Mouse (Mus musculus) cerebellum, postnatal 10 days (tissue): ENCODE measurements around the gene Prpf8.
A peak's percentile ranks its signal among the peaks of the same experiment; 100 is the strongest.

Experiments used
- DNase-seq, 2 experiments: peaks; one replicate each; pipeline ENCODE4 v3.0.0; 2021; ENCODE audit warnings: mixed read lengths in 2 of 2

Prpf8 gene

DNA sequence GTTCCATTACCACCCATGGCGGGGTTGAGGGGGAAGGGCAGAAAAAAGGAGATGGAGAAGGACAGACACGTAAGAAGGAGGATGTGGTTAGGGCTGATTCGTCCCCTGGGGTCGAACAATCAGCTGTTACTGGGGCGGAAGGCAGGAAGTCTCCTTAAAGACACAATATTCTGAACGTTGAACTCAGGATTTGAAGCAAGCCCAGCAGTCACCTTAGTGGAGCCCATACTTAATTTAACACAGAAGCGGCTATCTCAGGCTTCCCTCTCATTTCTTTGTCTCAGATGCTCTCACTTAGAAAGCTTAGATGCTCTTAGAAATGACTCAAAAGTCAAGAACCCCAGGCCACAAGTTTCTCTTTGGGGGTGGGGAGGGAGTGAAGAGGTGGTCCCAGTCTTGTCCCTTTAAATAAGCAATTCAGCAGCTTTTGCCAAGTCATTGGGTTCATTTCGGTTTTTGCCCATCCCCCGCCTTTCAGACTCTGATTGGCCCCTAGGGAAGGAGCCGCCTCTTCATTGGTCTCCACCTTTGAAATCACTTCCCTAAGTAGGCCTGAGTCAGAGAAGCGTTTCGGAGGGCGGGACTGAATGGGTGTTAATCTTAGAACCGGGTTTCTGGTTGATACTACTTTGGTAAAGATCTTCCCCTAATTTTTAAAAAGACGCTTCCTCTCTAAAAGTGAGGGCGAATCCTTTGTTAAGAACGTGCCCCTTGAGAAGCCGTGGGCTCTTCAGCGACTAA lies 26.3 kb upstream of the Prpf8 start:
- peak; percentile 93 for DNase-seq

DNA sequence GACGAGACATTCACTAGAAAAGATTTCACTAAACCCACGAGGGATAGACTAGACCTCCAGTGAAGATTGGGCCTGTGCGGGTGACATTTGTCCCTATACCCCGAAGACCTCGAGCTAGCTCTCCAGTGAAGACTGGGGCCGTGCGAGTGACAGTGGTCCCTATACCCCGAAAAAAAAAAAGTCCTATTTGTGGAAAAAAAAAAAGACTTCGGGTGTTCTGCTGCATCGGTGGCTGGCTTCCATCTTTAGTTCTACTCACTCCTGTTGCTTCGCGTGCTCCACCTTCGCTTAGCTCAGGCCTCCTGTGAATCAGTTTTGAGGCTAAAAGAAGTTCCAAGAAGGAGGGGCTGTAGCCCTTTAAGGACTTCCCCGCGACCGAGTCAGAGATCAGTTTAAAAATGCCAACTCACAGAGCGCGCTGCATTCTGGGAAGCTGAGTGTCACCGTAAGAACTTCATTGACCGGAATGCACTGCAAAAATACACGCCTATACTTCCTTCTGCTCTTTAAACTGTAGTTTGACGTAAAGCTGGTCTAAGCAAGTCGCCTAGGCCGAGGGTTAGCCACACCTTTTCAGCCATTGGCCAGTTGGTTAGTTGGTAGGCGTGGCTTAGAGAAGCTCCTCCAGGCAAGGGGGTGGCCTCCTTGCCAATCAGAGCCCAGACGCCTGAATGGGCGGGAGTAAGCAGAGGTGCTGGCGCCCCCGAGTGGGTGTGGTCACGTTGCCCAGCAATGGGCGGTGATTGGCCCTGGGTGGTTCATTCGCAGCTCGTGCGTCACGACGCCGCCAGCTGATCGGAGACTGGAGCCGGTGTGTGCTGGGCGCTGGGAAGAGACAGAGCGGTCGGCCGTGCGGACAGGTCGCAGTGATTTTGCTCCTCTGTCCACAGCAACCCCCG lies 25.5 kb upstream of the Prpf8 start, which contains the start of gene Tlcd2:
Gene Tlcd2 (plus strand): TSS at position 872 of the 899 bp plus-strand sequence.
- DNase-seq: peak; percentile 99 to 100

DNA sequence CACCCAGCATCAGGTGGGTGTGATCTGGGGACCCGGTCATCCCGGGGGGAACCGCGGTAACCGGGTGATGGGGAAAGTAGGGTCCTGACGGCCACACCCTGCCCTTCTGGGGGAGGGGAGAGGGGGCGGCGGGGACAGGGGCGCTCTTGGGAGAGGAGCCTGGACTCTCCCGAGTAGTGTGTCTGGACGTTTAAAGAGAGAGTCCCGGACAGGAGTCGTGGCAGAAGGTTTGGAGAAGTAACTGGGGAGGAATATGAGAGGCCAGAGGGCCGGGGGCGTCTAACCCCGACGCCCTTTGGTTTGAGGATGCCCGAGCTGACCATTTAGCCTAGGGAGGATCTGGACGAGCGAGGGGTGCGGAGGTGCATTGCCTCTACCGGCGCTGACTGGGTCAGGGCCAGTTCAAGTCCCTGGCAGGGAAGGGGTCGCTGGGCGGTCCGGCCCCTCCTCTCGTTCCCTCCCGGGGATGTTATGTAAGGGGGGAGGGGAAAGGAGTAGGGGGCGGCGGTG lies 24.8 kb upstream of the Prpf8 start:
- no peak for DNase-seq

DNA sequence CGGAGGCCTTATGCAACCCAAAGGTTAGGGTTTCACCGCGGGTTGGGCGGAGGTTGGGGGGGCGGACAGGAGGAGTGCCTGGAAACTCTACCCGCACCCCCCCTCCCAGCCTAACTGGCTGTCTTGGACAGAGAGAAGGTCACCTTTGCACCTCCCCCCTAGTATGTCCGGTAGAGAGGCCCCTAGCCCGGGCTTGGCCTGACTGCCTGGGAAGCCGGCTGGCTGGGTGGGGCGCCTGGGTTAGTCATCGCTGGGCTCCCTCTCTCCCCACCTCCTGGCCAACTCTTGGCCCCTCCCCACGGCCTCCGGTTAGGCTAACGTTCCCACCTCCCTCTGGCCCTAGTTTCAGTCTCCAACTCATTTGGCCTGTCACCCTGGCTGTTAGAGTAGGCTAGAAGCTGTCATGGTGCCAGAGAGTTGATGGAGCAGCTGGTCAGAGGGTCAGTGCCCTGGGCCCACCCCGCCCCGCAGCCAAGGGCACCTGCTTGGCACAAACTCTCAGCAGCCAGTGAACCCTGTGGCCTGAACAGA lies 24.3 kb upstream of the Prpf8 start:
- peak; percentile 70 to 72 for DNase-seq

DNA sequence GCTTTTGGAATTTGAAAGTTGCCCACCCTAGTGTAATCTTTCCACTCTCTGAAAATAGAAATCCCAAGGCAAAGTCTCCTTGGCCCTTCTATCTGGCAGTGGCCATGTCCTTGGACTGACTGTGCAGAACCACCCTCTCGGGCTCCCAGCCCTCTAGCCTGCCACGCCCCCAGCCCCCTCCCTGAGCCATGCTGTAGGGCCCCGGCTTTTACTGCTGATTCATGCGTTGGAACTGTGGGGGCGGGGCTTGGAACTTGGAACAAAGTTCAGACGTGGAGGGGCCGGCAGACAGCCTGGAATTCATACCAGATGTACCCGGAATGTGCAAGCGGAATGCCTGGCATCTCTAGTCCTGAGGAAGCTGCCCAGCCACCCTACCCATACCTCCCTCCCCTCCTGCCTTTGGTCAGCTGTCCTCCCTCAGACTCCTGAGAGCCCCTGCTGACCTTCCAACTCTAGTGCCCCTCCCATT lies 23.7 kb upstream of the Prpf8 start:
- peak; percentile 75 to 78 for DNase-seq

DNA sequence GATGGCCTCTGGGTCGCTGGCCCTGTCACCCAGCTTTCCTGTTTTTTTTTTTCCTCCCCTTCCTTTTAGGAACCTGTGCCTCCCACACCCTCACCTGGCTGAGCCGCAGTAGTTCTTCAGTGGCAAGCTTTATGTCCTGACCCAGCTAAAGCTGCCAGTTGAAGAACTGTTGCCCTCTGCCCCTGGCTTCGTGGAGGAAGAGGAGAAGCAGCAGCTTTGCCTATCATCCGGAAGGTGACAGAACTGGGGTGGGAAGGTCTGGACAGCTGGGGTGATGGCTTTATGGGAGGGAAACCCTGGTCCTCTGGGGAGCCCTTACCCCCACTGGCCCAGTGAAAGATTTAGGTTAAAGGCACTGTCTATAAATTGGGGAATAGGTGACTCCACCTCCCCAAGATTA lies 23.0 kb upstream of the Prpf8 start:
- DNase-seq: no peak

DNA sequence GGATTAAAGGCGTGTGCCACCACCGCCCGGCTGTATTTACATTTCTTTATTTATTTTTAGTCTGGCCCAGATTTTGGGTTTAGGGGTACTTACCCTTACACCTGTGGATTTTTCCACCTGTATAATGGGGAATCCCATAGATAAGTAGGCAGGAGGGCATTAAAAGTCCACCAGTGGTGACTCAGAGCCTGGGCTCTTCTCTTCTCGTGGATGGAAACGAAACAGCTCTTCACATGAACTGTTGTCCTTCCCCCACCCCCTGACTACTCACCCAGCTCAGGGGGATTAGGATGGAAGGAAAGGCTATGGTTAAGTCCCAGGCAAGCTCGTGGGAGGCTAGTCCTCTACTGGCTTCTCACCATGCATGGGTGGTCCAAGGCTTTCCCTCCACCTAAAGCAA lies 22.2 kb upstream of the Prpf8 start:
- DNase-seq: no peak

DNA sequence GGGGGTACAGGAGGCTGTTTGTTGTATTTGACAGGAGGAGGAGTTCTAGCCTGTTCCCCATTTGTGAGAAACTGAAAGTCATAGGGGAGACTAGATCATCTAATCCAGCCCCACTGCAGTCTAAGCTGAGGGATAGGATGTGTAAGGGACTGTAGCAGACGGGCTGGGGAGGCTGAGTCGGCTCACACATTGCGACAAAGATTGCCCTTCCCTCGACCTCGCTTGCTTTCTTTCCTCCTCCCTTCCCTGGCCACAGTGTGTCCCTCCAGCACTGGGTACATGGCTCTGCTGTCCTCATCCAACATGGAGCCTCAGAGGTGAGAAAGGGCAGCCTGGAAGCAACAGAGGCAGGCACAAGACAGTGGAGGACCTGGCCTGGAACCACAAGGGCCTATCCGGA lies 21.6 kb upstream of the Prpf8 start:
- DNase-seq: no peak

DNA sequence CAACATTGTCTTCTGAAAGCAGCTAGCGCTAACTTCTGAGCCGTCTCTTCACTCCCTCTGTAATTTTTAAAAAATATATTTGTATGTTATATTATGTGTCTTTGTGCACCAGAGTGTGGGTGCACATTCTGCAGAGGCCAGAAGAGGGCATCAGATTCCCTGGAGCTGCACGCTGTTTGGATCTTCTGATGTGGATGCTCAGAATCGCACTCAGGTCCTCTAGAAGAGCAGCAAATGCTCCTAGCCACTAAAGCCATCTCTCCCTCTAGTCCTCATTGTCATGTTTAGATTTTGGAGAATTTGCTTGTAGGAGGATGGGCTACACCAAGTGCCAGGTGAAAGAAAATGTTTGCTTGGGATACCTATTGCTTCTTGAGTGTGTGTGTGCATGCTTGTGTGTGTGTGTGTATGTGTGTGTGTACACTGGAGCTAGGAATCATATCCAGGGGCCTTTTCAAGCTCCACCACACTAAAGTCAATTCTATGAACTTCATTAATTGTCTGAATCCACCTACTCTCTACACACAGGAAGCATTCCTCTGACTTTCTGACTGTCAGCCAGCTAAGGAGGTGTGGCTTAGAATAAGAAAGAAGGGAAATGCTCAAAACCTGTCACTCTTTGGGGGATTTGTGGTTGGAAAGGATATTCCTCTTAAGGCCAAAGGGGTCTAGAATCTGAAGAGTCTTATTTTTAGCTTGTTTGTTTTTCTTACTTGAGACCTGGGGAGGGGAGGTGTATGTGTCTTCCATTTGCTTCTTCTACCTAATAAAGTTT lies 19.7 kb upstream of the Prpf8 start:
- DNase-seq: no peak

DNA sequence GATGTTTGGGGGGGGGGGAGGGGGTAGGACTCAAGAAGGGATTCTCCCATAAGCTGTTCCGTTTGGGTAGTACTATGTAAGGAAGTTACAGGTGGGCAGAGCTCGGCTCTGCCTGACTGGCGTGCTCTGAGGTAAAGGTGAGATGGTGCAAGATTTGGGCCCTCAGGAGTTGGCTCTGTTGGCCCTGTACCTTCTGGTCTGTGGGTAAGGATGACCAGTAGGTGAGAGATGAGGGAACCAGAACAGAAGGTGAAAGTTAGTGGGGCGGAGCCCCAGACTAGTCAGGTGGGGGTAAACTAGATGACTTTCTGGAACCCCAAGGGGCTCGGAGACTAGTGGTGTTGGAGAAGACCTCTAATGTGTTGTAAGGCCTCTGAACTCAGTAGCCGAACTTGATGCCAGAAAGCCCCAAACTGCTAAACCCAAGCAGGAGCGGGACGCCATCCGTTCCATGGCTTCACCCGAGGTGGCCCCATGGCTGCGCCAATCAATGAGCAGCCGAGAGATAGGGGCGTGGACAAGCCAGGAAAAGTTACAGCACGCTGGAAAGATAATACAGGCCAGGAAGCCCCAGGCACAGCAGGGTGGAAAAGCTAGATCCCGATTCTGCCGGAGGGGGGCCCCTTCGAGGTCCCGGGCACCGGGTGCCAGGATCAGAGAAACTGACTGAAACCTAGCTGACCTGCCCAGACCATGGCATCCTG lies 19.0 kb upstream of the Prpf8 start:
- DNase-seq: peak in 1 of 2 experiments; percentile 32

DNA sequence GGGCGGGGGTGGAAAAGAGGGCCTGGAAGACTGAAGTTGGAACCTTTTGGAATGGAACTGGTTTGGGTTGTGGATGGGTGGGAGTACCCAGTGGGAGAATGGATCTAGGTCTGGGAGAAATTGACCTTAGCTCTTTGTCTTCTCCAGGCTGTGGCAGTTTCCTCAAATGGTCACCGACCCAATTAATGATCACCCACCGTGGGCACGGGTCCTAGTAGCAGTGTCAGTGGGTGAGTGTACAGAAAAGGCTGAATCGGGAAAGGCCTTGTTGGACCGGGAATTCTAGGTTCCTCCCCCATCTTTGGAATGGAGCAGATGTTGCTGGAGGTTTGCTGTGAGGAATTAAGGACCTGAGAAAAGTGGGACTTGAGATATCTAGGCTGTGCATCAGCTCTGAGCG lies 18.2 kb upstream of the Prpf8 start:
- DNase-seq: no peak

DNA sequence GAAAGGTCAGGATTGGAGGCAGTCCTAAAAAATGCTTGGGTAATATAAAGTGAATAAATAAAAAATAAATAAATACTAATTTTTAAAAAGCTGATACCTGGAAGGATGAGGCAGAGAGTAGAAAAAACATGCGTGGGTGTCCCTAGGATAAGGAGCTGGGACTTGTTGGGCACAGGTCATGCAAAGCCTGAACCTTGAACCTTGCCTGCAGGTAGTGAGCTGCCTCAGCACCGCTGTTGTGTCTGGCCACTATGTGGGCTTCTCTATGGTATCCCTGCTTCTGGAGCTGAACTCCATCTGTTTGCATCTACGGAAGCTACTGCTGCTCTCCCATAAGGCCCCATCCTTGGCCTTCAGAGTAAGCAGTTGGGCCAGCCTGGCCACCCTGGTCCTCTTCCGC lies 17.4 kb upstream of the Prpf8 start:
- no peak for DNase-seq

DNA sequence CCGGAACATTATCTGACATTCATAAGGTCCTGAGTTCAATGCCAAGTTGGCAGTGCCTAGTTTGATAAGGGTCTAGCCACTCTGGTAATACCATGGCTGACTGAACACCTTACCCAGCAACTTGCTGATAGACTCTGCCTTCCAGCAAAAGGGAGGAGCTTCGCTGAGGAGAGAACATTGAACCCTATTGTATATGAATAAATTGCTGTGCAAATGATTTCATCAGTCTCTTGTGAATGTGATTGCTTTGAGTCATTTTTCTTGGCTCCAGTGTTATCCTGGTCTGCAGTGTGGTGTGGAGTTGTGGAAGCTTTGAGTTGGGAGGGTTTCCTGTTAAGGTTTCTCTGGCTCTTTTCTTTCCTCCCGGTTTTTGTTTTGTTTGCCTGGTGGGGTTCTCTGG lies 15.9 kb upstream of the Prpf8 start:
- no peak for DNase-seq

DNA sequence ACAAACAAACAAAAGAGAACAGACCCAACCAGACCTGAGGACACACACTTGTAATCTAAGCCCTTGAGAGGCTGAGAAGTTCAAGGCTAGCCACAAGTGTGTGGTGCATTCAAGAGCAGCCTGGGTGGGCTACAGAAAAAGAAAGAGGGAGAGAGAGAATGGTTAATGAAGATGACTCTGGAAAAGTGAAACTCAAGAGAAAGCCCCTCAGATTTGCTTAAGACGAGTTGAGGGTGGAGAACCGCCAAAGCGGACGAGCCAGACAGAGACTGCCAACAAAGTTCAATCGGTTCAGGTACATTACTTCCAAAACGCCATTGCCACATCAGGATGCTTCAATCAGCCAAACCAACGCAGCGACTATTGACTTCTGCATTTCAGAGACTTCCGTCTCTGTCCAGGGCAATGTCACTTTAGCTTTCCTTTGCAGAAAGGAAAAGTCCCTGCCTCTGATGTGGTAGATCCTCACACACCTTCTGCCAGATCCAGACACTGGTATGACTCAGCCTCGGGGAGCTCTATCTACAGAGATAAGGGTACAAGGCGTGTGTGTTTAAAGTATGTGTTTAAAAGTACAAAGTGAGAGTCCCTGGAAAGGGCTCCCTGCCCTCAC lies 14.0 kb upstream of the Prpf8 start:
- no peak for DNase-seq

DNA sequence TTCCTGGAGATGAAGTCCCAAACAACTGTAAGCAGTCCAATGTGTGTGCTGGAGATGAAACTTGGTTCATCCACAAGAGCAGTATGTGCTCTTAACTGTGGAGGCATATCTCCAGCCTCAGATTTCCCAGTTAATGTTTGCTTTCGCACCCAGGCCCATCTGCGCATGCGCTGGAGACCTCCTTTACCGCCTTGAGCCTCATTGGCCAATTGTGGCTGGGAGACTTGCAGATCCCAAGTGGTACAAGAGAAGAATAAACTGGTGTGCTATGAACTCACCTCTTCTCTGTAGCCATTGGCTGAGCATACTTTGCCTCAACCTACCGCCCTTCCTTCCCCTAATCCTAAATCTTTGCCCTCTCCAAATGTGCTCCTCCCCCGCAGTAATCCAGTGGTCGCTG lies 13.2 kb upstream of the Prpf8 start:
- DNase-seq: no peak

DNA sequence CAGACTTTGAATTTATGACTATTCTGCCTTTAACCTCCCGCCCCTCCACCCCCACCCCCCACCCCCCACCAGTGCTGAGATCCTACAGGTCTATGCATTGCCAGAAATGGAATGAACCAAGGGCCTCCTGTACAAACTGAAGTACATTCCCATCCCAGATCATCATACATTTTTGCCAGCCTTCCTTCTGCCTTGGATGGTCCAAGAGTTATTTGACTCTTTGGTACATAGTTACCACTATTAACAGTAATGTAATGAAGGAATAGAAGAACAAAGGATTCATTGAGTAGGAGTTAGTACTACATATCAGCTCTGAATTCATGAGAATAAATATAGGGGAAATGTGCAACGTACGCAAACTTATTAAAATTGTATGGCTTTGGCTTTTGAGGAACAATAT lies 424 bp upstream of the Prpf8 start:
- no peak for DNase-seq

DNA sequence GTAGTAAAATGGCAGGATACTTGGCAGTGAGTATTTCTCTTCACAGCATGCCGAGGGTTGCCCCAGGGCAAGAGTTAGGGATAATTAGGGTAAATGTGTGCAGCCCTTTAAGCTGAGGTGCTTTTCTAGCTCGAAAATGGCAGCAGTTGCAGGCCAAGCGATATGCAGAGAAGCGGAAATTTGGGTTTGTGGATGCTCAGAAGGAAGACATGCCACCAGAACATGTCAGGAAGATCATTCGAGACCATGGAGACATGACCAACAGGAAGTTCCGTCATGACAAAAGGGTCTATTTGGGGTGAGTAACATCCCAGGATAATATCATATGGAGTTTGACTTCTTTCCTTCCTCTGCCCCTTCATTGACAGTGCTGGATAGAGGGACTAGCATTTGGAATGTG lies 880 bp downstream of the Prpf8 start:
- DNase-seq: peak in 1 of 2 experiments; percentile 18

DNA sequence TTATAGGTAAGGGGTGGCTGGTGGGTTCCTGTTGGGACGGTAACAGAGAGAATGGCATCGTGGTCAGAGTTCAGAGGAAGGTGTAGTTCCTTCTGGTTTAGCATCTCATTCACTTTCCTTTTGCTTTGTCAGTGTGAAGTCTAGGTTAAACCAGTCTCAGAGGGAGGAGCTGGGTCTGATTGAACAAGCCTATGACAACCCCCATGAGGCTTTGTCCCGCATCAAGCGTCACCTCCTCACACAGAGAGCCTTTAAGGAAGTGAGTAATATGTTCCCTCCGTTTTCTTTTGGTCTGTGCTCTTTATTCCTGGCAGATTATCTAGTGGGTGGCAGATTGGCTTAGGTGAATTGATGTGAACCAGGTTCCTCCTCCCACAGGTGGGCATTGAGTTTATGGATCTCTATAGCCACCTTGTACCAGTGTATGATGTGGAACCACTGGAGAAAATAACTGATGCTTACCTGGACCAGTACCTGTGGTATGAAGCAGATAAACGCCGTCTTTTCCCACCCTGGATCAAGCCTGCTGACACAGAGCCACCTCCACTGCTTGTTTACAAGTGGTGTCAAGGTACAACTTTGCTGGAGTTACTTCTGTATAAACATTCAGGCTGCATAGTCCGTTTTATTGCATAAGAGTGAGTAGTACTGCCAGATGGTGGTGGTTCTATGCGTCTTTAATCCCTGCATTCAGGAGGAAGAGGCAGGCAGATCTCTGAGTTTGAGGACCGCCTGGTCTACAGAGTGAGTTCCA lies 7.9 kb downstream of the Prpf8 start:
- no peak for DNase-seq

DNA sequence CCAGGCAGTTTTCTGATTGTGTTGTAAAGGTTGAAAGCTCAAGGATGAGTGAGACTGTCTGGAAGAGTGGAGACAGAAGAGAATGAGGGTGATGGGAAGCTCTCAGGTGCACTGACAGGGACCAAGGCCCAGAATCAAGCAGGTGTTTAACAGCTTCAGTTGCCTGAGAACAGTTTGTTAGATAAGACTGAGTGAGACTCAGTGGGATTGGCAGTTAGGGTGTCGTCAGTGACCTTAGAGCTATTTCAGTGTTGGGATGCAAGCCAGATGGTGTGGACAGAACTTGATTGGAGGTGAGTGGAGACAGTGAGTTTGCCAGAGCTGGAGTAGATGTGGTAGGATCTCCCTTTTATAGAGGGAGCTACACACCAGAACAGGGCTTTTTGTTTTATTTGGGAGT lies 11.5 kb downstream of the Prpf8 start:
- DNase-seq: no peak

DNA sequence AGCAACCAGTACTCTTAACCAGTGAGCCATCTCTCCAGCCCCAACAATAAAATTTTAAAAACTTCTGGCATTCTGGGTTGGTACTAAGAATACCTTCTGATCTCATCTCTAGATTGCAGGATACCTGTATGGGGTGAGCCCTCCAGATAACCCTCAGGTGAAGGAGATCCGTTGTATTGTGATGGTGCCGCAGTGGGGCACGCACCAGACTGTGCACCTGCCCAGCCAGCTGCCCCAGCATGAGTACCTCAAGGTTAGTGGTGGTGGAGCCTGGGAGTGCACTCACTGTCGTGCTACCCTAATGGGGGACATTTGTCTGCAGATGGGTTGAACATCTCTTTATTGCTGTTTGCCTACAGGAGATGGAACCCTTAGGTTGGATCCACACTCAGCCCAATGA lies 21.5 kb downstream of the Prpf8 start:
- no peak for DNase-seq

DNA sequence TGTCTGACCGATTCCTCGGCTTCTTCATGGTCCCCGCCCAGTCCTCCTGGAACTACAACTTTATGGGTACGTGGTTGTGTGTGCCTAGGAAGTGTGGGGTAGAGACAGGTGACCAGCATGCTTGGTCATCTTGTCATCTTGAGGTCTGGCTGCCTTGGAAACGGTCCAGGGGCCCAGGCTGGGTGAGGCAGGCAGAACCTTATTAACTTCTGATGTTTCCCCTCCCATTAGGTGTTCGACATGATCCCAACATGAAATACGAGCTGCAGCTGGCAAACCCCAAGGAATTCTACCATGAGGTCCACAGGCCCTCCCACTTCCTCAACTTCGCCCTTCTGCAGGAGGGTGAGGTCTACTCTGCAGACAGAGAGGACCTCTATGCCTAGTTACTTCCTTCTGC lies 22.3 kb downstream of the Prpf8 start:
- peak; percentile 36 to 39 for DNase-seq
